Mouse (Mus musculus): Measurements from ENCODE around the gene Apol9b.
"Not testable (repeated sequence)": the region's sequence is repeated elsewhere in the genome, so short reads cannot be mapped to it uniquely, and the experiment has no call there.

The Apol9b gene

DNA sequence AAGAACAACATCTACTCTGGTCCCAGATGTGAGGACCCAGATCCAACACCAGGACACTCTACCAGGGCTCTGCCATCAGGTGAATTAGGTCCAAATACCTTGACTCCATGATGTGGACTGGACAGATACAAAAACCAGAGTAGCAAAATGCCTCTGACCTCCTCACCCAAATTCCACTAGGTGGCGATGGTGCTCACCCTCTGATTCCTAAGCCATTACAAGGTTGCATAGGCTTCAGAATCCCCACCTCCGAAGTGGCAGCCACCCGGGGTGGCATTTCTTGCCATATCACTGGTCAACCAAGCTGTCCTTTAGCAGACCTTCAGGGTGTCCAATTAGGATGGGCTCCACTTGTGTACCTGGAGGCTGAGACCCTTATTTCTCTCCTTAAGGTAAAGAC lies 1.7 kb upstream of the Apol9b start:
- H3K36me3 ChIP-seq (ENCODE audit: insufficient read depth, low read length); H3K9me3 ChIP-seq (ENCODE audit: low read length); H3K4me1 ChIP-seq (replicated peaks; ENCODE audit: low read depth, low read length); H3K27me3 ChIP-seq (ENCODE audit: insufficient read depth, low read length); H3K4me3 ChIP-seq (replicated peaks; ENCODE audit: low read length): not testable (repeated sequence)
- peak; percentile 28; the same call in 1 of the 2 replicates for TF ChIP-seq CTCF (conservative IDR thresholded peaks at IDR 0.05; ENCODE audit: low read length)

DNA sequence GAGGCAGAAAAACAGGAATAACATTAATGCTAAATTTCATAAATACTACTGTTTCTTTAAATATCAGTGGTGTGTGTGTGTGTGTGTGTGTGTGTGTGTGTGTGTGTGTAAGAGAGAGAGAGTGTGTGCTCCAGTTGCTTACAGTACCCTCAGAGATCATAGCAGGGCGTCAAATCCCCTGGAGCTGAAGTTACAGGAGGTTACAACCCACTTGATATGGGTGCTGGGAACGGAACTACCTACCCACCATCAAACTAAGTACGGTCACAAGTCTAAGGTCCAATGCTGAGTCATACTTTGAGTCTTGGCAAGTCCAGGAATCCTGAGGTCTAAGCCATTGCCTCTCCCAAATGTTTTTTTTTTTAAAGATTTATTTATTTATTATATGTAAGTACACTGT lies 1.1 kb upstream of the Apol9b start:
- not testable (repeated sequence) for H3K9me3 ChIP-seq (ENCODE audit: low read length); H3K27me3 ChIP-seq (ENCODE audit: insufficient read depth, low read length); H3K36me3 ChIP-seq (ENCODE audit: insufficient read depth, low read length); H3K4me3 ChIP-seq (replicated peaks; ENCODE audit: low read length); H3K4me1 ChIP-seq (replicated peaks; ENCODE audit: low read depth, low read length)

DNA sequence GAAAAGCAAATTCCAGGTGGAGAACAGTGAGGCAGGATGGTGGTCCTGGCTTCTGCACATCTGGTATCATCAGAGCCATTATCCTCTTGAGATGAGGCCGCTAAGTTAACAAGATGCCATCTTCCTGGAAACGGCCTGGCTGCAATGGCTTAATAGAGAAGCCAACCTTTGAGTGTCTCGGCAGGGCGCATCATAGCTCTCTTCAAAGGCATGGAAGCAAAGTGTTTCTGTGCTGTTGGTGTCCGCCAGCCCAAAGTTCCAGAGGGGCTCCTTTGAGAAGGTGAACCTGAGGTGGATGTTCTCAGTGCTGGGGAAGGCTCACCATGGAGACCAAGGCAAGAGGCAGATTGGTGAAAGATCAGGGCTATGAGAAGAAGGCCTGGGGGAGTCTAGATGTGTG lies 2.8 kb downstream of the Apol9b start:
- H3K4me3 ChIP-seq (replicated peaks; ENCODE audit: low read length) = no peak overlapping the region
- no peaks in the 10 kb centered on the region for H3K9me3 ChIP-seq (ENCODE audit: low read length)
- H3K36me3 ChIP-seq (ENCODE audit: insufficient read depth, low read length) = no peaks in the 10 kb centered on the region
- no peak for TF ChIP-seq POU5F1 (IDR thresholded peaks at IDR 0.05; ENCODE audit: borderline replicate concordance, low read length)
- no peak for TF ChIP-seq CTCF (conservative IDR thresholded peaks at IDR 0.05; ENCODE audit: low read length)
- TF ChIP-seq NANOG (IDR thresholded peaks at IDR 0.05; ENCODE audit: borderline replicate concordance, low read length) = no peak
- H3K27me3 ChIP-seq (ENCODE audit: insufficient read depth, low read length) = no peaks in the 10 kb centered on the region
- no peaks in the 10 kb centered on the region for H3K4me1 ChIP-seq (replicated peaks; ENCODE audit: low read depth, low read length)

- H3K4me1 ChIP-seq (replicated peaks; ENCODE audit: low read depth, low read length); H3K4me3 ChIP-seq (replicated peaks; ENCODE audit: low read length); H3K36me3 ChIP-seq (ENCODE audit: insufficient read depth, low read length); H3K9me3 ChIP-seq (ENCODE audit: low read length); H3K27me3 ChIP-seq (ENCODE audit: insufficient read depth, low read length): not testable (repeated sequence)
Observed at GRCm38 (mm10) chr15:77732851-77733250, 4.0 kb downstream of the Apol9b start.

DNA sequence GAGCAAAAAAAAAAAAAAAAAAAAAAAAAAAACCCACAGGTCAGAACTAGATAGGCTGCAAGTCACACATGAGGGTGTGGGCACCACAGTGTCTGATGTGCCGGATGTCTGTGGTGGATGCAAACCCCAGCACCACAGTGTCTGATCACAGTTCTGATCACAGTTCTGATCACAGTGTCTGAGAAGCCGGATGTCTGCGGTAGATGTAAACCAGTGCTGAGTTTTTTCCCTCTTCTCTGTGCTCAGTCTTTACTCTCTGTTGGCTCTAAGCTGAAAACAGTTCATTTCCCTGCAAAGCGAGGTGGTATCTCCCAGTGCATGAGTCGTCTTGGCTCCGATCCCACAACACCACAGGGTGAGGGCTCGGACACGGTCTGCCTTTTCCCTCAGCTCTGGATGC lies 4.5 kb downstream of the Apol9b start:
- H3K27me3 ChIP-seq (ENCODE audit: insufficient read depth, low read length); H3K36me3 ChIP-seq (ENCODE audit: insufficient read depth, low read length); H3K4me3 ChIP-seq (replicated peaks; ENCODE audit: low read length); H3K9me3 ChIP-seq (ENCODE audit: low read length); H3K4me1 ChIP-seq (replicated peaks; ENCODE audit: low read depth, low read length): not testable (repeated sequence)

- not testable (repeated sequence) for H3K36me3 ChIP-seq (ENCODE audit: insufficient read depth, low read length); H3K4me1 ChIP-seq (replicated peaks; ENCODE audit: low read depth, low read length); H3K27me3 ChIP-seq (ENCODE audit: insufficient read depth, low read length); H3K9me3 ChIP-seq (ENCODE audit: low read length); H3K4me3 ChIP-seq (replicated peaks; ENCODE audit: low read length)
Observed at GRCm38 (mm10) chr15:77733903-77734302, 5.1 kb downstream of the Apol9b start.

DNA sequence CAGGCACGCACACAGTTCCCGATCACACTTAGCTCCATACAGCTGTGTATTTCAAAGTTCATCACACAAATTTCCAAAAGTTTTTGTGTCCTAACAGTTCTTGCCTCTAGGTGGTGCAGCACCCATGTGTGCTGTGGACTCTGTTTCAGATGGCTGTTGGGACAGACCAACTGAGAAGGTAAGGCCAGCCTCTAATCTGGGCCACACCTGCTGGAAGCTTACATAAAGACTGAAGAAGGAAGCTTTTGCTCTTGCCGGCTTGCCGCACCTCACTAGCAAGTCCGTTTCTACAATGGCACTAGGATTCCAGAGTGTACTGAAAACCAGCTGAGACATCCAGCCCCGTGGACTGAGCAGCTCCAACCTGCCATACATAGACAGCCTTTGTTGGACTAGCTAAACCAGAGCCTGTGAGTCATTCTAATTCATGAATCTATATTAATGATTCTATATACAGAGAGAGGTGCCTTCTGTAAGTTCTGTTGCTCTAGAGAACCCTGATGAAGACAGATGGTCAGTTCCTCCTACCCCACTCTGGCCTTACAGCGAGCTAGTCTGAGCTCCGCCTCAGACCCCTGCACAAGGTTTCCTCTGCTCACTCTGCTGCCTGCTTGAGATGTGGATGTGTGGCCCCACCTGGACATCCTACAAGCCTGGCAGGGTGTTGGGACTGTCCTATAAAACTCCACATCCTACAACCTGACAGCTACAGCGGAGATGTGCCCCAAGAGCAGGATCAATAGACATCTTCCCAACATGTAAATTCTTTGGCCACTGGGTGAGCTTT lies 11.9 kb downstream of the Apol9b start:
- Histone ChIP-seq H3K4me1 (replicated peaks; ENCODE audit: low read depth, low read length) (no peaks in the 10 kb centered on the region), H3K36me3 (ENCODE audit: insufficient read depth, low read length) (no peaks in the 10 kb centered on the region), H3K27me3 (ENCODE audit: insufficient read depth, low read length) (no peaks in the 10 kb centered on the region), H3K4me3 (replicated peaks; ENCODE audit: low read length) (no peak overlapping the region), H3K9me3 (ENCODE audit: low read length) (no peaks in the 10 kb centered on the region)
- TF ChIP-seq CTCF (conservative IDR thresholded peaks at IDR 0.05; ENCODE audit: low read length) (peak; percentile 25), POU5F1 (IDR thresholded peaks at IDR 0.05; ENCODE audit: borderline replicate concordance, low read length) (no peak), NANOG (IDR thresholded peaks at IDR 0.05; ENCODE audit: borderline replicate concordance, low read length) (no peak)

GRCm38 (mm10) chr15:77741556-77741955 lies 12.7 kb downstream of the Apol9b start:
- not testable (repeated sequence) for H3K36me3 ChIP-seq (ENCODE audit: insufficient read depth, low read length); H3K9me3 ChIP-seq (ENCODE audit: low read length); H3K4me1 ChIP-seq (replicated peaks; ENCODE audit: low read depth, low read length); H3K27me3 ChIP-seq (ENCODE audit: insufficient read depth, low read length); H3K4me3 ChIP-seq (replicated peaks; ENCODE audit: low read length)

GRCm38 (mm10) chr15:77744632-77745031 lies 15.8 kb downstream of the Apol9b start:
- Histone ChIP-seq H3K4me1 (replicated peaks; ENCODE audit: low read depth, low read length) (no peaks in the 10 kb centered on the region), H3K9me3 (ENCODE audit: low read length) (peaks cover 4% of the 10 kb centered on the region; the same call in 1 of the 2 replicates)

DNA sequence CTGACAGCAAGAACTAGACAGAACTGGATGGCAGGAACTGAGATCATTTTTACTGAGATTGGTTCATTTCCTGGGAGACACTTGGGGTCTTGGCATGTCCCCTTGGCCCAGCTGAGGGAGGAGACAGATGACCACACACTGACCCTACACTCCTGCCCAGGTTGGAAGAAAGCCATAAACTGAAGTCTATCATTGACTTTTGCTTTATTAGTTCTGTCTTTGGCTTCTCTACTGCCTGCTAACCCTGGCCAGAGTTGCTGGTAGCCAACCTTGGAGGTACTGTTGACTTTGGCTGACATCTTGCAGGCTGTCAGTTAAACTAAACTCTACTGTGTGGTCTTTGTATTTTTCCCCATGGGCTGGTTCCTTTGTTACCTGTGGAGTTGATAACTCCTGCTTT lies 16.2 kb downstream of the Apol9b start:
- Histone ChIP-seq H3K4me3 (replicated peaks; ENCODE audit: low read length) (no peak overlapping the region), H3K36me3 (ENCODE audit: insufficient read depth, low read length) (no peaks in the 10 kb centered on the region), H3K27me3 (ENCODE audit: insufficient read depth, low read length) (no peaks in the 10 kb centered on the region), H3K4me1 (replicated peaks; ENCODE audit: low read depth, low read length) (no peaks in the 10 kb centered on the region), H3K9me3 (ENCODE audit: low read length) (peaks cover 4% of the 10 kb centered on the region; the same call in 1 of the 2 replicates)
- TF ChIP-seq CTCF (conservative IDR thresholded peaks at IDR 0.05; ENCODE audit: low read length) (no peak), POU5F1 (IDR thresholded peaks at IDR 0.05; ENCODE audit: borderline replicate concordance, low read length) (no peak), NANOG (IDR thresholded peaks at IDR 0.05; ENCODE audit: borderline replicate concordance, low read length) (no peak)

More at GRCm38 (mm10) chr15:77744632-77745031, 15.8 kb downstream of the Apol9b start:
- TF ChIP-seq NANOG (IDR thresholded peaks at IDR 0.05; ENCODE audit: borderline replicate concordance, low read length) (no peak), POU5F1 (IDR thresholded peaks at IDR 0.05; ENCODE audit: borderline replicate concordance, low read length) (no peak), CTCF (conservative IDR thresholded peaks at IDR 0.05; ENCODE audit: low read length) (no peak)
- H3K4me3 ChIP-seq (replicated peaks; ENCODE audit: low read length) = no peak overlapping the region
- no peaks in the 10 kb centered on the region for H3K36me3 ChIP-seq (ENCODE audit: insufficient read depth, low read length)
- H3K27me3 ChIP-seq (ENCODE audit: insufficient read depth, low read length) = no peaks in the 10 kb centered on the region
